Mouse (Mus musculus) testis, postnatal 14 days (tissue): ENCODE data around the gene Dmwd.
A peak's percentile ranks its signal among the peaks of the same experiment; 100 is the strongest.

Experiments
- DNase-seq: peaks from one replicate; pipeline ENCODE4 v3.0.0; 2021; ENCODE audit warnings: low spot score

Dmwd gene

DNA sequence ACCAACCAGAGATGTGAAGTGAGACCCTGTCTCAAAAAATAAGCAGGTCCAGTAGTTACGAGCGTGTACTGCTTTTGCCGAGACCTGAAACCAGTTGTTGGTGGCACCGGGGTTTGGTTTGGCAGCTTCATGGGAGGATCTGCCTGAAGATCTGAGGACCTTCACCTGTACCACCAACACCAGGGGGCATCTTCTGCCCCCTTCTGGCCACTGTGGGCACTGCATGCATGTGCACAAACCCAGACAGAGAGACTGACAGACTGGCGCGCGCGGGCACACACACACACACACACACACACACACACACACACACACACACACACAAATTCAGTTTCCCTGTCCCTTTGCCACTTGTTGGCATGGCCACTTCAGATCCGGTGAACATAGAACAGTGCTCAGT, 2.5 kb upstream of the Dmwd start:
- DNase-seq = peak; percentile 55

DNA sequence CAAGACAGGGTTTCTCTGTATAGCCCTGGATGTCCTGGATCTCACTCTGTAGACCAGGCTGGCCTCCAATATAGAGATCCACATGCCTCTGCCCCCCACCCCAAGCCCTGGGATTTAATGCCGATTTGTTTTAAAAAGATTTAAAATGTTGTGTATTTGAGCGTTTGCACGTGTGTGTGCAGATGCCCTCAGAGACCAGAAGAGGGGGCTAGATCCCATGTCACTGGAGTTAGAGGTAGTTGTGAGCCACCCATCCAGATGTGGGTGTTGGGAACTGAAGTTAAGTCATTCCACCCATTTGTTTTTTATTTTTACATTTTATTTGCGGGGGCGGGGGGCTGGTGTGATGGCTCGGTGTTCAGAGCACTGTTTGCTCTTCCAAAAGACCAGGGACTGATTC, 1.5 kb upstream of the Dmwd start:
- DNase-seq = no peak

DNA sequence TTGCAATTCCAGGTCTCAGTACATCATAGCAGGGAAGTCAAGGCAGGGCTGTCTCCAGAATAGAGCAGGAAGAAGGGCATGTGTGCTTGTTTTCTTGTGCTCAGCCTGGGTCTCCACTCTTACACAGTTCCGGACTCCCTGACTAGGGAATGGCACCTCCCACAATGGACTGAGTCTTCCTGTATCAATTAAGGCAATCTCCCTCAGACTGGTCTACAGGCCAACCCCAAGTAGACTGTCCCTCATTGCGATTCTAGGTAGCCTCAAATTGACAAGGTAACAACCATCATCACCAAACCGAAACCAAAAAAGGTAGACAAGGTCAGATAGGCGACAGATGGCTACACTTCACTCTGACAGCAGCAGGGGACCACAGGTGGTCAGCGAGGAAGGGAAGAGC, 796 bp upstream of the Dmwd start:
- DNase-seq = peak; percentile 6

DNA sequence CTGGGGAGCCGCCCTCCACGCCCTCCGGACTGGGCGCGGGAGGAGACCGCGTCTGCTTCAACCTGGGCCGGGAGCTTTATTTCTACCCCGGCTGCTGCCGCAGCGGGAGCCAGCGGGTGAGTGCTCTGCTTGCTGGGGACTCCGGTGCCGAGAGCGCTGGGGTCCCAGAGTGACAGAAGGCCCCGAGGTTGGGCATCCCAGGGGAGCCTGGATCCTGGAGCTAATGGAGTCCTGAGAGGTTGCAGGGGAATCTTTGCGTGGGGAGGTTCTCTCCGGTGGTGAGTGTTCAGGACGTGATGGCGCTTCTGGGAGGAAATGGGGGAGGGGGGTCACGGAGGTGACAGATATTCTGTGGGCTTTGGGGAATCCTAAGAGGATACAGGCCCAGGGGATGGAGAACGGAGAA, 562 bp downstream of the Dmwd start:
- DNase-seq = peak; percentile 58

DNA sequence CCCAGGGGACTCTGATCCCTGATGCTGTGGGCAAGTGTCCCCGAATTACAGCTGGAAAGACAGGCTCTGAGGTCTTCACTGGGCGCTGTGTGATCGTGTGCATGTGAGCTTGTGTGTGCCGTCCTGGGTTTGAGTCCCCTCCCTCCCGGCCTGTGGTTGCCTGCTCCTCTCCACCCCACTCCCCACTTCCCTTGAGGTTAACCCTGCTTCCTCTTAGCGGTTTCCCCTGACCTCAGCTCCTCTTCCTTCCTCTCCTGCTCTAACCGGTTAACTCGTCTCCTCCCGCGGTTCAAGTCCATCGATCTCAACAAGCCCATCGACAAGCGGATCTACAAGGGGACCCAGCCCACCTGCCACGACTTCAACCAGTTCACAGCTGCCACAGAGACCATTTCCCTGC, 1.7 kb downstream of the Dmwd start:
- no peak for DNase-seq

DNA sequence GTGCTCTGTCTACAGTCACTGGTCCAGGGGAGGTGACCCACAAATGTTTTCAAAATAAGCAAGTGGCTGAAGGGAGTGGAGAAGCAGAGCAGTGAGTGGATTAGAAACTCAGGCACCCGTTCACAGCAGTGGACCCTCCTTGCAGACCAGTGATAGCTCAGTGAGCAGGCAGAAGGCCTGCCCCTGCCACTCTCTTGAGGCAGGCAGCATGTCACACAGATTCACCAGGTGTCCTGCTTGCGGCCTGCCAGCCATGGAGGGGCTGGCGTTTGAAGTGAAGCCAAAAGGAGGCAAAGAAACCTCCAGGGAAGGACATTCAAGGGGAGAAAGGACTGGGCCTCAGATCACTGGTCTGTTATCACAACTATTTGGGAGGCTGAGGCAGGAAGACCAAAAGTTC, 2.7 kb downstream of the Dmwd start:
- DNase-seq = peak; percentile 48

DNA sequence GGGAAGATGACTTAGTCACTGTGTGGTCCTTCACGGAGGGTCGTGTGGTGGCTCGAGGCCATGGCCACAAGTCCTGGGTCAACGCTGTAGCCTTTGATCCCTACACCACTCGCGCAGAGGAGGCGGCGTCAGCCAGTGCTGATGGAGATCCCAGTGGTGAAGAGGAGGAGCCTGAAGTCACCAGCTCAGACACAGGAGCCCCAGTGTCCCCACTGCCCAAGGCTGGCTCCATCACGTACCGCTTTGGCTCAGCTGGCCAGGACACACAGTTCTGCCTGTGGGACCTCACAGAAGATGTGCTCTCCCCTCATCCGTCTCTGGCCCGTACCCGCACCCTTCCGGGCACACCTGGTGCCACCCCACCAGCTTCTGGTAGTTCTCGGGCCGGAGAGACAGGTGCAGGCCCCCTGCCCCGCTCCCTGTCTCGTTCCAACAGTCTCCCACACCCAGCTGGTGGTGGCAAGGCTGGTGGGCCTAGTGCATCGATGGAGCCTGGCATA, 4.5 kb downstream of the Dmwd start:
- DNase-seq = peak; percentile 11

DNA sequence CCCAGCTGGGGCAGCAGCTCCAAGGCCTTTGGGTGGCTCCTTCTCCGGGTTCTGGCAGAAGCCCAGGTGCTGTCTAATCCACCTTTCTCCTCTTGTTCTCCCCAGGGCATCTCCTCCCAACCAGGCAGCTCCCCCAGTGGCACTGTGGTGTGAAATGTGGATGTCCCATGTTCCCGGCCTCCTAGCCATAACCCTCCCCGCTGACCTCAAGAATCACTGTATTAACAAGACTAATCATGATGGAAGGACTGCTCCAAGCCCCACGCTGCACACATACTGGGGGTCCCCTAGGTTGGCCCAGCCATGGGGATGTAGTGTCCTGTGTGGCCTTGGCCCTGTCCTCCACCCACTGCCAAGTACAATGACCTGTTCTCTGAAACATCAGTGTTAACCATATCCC, 6.1 kb downstream of the Dmwd start:
- DNase-seq = peak; percentile 35

DNA sequence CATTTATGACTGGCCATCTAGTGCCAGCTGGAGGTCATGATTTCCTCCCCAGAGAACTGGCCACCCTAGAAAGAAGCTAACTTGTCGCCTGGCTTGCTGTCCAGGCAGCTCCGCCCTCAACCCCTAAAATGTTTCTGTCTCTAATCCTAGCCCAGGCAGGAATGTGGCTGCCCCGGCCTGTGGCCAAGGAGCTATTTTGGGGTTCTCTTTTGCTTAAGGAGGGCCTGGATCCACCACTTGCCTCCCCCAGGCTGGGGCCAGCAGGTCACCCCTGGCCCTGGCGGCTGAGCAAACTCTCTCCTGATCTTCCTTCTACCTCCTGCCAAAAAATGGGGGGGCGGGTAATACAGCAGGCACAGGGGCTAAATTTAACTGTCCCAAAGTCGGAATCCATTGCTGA, 7.1 kb downstream of the Dmwd start:
- no peak for DNase-seq

DNA sequence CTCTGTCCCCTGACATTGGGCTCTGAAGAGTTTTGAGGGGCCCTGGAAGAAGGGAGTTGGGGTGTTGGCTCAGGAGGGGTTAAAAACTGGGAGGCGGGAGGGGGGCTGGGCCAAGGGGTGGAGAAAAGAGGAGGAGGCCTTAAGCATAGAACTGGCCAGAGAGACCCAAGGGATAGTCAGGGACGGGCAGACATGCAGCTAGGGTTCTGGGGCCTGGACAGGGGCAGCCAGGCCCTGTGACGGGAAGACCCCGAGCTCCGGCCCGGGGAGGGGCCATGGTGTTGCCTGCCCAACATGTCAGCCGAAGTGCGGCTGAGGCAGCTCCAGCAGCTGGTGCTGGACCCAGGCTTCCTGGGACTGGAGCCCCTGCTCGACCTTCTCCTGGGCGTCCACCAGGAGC, 7.7 kb downstream of the Dmwd start, which contains the start of gene Dmpk:
Gene Dmpk, plus strand, starts transcription at position 149 of the 400 bp plus-strand sequence.
- no peak for DNase-seq

DNA sequence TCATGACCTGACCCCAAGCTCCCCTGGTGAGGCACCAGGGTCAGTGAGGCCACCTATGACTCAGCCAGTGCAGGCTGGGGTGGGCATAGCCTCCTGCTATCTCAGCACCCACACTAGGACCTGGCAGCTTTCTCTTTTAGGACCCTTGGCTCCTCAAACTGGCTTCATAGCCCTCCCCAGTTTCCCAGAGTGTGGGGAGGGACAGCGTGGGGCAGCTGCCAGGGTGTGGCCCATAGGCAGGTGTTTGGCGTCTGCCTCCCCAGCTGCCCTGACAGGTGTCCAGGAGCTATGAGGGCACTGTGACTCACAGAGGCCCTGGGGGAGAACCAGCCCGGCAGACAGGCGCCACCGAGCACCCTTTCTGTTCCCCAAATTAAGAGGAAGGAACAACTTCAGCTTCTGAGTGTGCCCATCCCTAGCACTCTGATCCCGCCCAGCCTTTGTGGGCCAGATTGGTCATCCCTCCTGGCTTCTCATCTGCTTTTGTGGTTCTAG, 8.3 kb downstream of the Dmwd start:
- no peak for DNase-seq

DNA sequence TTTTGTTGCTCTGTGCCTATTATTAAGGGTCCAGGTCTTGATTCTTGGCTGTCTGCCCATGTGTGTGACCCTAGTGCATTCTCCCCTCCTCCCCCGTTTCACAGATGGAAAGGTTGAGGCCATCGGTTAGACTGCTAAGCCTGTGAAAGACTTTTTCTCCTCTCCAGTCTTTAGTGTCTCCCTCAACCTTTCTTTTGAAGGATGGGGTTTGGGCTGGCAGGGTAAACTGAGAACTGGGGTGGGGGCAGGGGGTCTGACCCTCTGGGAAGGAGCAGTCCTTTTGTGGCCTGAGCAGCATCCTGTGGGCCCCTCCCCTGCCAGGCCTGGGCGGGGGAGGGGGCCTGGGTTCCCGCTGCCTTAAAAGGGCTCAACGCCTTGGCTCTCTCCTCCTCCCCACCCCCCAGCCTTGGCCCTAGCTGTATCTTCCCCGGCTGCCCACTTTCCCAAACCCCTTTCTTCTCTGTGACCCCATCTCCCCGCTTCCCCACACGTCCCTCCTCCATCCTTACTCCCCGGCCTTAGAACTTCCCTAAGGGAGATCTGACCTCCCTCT, 9.0 kb downstream of the Dmwd start:
- DNase-seq = no peak

DNA sequence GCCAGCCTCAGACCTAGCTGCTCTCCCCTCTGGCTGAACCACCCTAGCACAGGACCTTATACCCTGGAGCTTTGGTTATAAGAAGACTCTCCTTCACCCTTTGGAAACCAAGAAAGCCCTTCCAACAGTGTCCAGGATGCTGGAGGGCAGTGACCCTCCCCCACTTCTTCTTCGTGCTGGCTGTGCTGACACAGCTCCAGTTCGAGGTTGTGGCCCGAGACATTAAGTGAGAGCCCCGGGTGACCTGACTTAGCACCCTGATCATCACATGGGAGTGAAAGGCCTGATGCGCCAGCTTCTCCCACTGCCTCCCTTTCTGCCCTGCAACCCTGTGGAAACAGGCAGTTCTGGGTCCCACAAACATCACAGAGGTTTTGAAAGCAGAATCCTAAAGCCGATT, 9.5 kb downstream of the Dmwd start:
- DNase-seq = no peak

DNA sequence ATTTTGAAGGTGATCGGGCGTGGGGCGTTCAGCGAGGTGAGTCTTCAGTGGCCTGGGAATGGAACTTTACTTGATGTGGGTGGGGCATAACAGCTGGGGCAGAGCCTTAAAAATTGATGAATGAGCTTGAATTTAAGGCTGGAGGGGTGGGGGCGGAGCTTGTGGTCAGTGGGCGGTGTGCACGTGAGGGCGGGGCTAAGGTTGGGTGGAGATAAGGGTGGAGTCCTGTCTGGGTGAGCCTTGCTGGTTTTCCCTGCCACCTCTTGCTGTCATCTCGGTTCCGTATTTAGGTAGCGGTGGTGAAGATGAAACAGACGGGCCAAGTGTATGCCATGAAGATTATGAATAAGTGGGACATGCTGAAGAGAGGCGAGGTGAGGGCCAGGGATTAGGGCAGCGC, 10.0 kb downstream of the Dmwd start:
- DNase-seq = no peak

DNA sequence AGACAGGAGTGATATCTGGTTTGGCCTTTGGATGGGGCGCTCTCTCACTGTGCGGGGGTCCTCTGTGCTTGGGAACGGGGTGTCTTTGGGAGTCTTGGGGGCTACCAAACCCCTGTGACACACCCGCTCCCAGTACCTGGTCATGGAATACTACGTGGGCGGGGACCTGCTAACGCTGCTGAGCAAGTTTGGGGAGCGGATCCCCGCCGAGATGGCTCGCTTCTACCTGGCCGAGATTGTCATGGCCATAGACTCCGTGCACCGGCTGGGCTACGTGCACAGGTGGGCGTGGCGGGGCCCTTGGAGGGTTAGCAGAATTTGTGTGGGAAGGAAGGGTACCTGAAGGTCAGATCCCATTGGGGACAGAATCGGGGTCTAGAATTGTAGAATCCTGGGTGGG, 10.7 kb downstream of the Dmwd start:
- no peak for DNase-seq

DNA sequence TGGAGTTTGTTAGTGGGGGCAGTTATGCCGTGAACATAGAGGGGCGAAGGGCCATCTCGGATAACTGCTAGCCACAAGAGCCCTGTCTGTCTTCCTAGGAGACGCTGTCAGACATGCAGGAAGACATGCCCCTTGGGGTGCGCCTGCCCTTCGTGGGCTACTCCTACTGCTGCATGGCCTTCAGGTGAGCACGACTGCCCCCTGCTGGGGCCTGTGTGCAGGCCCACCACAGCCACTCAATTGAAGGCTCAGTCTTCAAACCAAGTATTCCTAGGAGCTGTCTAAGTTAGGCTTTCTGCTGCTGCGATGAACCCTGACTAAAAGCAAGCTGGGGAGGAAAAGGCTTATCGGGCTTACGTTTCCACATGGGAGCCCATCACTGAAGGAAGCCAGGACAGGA, 12.8 kb downstream of the Dmwd start:
- DNase-seq = no peak

DNA sequence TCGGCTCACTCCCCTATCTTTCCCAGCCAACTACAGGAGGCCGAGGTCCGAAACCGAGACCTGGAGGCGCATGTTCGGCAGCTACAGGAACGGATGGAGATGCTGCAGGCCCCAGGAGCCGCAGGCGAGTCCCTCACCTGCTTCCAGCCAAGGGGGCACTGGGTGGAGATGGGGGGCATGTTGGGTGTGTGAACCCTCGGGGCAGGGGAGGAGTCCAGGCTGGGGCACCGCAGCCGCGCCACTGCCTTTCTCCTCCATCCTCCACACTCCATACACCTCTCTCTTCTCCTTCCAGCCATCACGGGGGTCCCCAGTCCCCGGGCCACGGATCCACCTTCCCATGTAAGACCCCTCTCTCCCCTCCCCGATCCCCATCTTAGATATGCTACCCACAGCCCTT, 15.9 kb downstream of the Dmwd start:
- no peak for DNase-seq

DNA sequence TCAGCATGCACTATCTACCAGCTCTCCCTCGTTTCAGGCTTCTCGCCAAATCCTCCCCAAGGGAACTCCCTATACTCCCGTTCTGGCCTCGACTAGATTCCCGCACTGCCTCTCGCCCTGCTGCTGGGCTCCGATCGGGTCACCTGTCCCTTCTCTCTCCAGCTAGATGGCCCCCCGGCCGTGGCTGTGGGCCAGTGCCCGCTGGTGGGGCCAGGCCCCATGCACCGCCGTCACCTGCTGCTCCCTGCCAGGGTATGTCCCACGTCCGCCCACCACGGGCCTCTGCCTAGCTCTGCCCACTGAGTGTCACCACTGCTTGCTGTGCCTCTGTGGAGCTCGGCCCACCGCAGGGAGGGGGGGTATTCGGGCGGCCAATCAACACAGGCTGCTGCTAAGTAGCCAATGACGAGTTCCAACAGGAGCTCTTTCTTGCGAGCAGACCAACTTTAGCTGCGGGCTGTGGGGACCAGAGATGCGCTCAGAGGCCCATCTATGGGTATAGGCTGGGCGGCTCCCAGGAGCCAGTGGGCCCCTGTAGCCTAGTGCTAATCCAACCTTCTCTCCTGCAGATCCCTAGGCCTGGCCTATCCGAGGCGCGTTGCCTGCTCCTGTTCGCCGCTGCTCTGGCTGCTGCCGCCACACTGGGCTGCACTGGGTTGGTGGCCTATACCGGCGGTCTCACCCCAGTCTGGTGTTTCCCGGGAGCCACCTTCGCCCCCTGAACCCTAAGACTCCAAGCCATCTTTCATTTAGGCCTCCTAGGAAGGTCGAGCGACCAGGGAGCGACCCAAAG, 16.6 kb downstream of the Dmwd start:
- peak; percentile 72 for DNase-seq

DNA sequence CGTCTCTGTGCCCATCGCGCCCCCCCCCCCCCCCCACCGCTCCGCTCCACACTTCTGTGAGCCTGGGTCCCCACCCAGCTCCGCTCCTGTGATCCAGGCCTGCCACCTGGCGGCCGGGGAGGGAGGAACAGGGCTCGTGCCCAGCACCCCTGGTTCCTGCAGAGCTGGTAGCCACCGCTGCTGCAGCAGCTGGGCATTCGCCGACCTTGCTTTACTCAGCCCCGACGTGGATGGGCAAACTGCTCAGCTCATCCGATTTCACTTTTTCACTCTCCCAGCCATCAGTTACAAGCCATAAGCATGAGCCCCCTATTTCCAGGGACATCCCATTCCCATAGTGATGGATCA, 17.1 kb downstream of the Dmwd start:
- peak; percentile 75 for DNase-seq

DNA sequence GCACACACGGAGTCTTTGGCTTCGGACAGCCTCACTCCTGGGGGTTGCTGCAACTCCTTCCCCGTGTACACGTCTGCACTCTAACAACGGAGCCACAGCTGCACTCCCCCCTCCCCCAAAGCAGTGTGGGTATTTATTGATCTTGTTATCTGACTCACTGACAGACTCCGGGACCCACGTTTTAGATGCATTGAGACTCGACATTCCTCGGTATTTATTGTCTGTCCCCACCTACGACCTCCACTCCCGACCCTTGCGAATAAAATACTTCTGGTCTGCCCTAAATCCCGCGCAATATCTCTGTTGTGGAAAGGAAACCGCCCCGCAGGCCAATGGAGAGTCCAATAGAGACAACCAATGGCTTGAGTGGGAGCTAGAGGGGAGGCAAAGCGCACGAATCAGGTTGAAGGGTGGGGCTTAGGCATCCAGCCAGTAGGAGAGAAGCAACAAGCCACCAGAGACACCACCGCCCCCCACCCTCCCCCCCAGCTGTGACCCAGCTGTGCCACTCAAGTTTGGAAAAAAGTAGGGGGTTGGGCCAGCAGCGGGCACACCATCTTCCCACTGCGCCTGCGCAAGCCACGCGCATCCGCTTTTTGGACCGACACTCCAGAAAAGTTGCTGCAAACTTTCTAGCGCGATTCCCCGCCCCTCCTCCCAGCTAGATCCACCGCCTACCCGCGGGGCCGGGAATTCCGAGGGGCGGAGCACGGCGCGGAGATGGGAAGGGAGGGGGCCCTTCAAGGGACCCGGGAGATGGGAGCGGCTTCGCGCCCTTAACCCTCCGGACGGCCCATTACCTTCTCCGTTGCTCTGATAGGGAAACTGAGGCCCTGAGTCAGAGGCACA, 17.7 kb downstream of the Dmwd start:
- peak; percentile 92 for DNase-seq

DNA sequence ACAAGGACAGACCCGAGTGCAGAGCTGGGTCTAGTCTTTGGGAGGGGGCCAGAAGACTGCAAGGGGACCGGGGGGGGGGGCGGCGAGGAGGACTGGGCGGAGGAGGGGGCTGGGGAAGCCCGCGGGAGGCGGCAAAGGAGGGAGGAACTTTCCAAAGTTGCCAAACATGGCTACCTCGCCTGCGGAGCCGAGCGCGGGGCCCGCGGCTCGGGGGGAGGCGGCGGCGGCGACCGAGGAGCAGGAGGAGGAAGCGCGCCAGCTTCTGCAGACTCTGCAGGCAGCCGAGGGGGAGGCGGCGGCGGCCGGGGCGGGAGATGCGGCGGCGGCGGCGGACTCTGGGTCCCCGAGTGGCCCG, 18.4 kb downstream of the Dmwd start, which contains the start of gene Six5:
Gene Six5, plus strand, starts transcription at position 124 of the 355 bp plus-strand sequence.
- no peak for DNase-seq

DNA sequence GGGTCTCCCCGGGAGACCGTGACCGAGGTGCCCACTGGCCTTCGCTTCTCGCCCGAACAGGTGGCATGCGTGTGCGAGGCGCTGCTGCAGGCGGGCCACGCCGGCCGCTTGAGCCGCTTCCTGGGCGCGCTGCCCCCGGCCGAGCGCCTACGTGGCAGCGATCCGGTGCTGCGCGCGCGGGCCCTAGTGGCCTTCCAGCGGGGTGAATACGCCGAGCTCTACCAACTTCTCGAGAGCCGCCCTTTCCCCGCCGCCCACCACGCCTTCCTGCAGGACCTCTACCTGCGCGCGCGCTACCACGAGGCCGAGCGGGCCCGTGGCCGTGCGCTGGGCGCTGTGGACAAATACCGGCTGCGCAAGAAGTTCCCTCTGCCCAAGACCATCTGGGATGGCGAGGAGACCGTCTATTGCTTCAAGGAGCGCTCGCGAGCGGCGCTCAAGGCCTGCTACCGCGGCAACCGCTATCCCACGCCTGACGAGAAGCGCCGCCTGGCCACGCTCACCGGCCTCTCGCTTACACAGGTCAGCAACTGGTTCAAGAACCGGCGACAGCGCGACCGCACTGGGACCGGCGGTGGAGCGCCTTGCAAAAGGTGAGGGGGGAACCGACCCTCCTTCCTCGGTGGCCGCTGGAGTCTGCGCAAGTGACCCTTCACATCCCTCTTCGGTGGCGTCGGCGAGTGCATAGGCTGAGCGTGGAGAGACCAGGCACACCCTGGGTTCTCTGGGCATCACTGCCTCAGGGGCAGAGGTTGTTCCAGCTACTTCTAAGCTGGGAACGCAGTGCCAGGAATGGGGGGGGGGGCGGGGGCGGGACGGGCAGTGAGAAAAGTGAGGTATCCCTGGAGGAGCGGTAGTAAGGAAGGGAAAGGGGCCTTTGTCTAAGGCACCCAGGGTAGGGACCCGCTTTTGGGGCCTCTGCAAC, 19.1 kb downstream of the Dmwd start:
- no peak for DNase-seq
